Mouse (Mus musculus) lung, postnatal 0 days (tissue): Measurements from ENCODE around the gene Slc34a1.

Experiments used
- CTCF ChIP-seq: IDR thresholded peaks from 2 replicates; pipeline ENCODE4 v1.5.1; 2016; ENCODE audit warnings: antibody characterized with exemption, mild to moderate bottlenecking
- EP300 ChIP-seq: IDR thresholded peaks from 2 replicates; pipeline ENCODE4 v1.6.1; 2016; ENCODE audit warnings: antibody characterized with exemption, mild to moderate bottlenecking, control low read depth

GRCm38 (mm10) chr13:55464027-55464884 lies 66.3 kb downstream of the Slc34a1 start, which contains the start of gene Prr7:
- TF ChIP-seq CTCF (no peak), EP300 (no peak)
